Mouse (Mus musculus) intestine, embryonic 14.5 days (tissue): ENCODE data around the gene Cacnb2. TPM values are rescaled to one million over a fixed set of nuclear protein-coding genes. Genes with fewer than 3 reads are reported as not detected.
A peak's percentile ranks its signal among the peaks of the same experiment; 100 is the strongest.

Experiments used
- ATAC-seq: fragments of 200-750 bp; cut with Nextera tagmentation; replicated peaks from 2 replicates; pipeline ENCODE4 v1.8.0; 2017; ENCODE audit warnings: low read depth, moderate number of reproducible peaks, moderate TSS enrichment, moderate library complexity; ENCODE audit not compliant: low FRiP score, low TSS enrichment
- DNase-seq: peaks from one replicate; pipeline ENCODE4 v3.0.0-alpha.2; 2018; ENCODE audit warnings: low spot score
- H3K27ac ChIP-seq: fragments of 300-500 bp; sonication (generic); 2 replicates; pipeline ENCODE4 v1.5.1; 2014; ENCODE audit warnings: low read depth, mild to moderate bottlenecking, control low read depth
- H3K27me3 ChIP-seq: fragments of 300-500 bp; sonication (generic); replicated peaks from 2 replicates; pipeline ENCODE4 v1.6.1; 2014; ENCODE audit warnings: low read length, control low read depth; ENCODE audit not compliant: control insufficient read depth, insufficient read depth
- H3K36me3 ChIP-seq: fragments of 300-500 bp; sonication (generic); 2 replicates; pipeline ENCODE4 v1.6.1; 2014; ENCODE audit warnings: low read length, control low read depth; ENCODE audit not compliant: control insufficient read depth, insufficient read depth
- H3K4me1 ChIP-seq: fragments of 300-500 bp; sonication (generic); replicated peaks from 2 replicates; pipeline ENCODE4 v1.6.1; 2014; ENCODE audit warnings: low read length, control low read depth, mixed read lengths; ENCODE audit not compliant: control insufficient read depth, insufficient read depth
- H3K4me2 ChIP-seq: fragments of 300-500 bp; sonication (generic); 2 replicates; pipeline ENCODE4 v1.6.1; 2014; ENCODE audit warnings: low read length
- H3K4me3 ChIP-seq: fragments of 300-500 bp; sonication (generic); 2 replicates; pipeline ENCODE4 v1.5.1; 2014; ENCODE audit warnings: low read depth, low read length, control low read depth, mixed read lengths
- H3K9ac ChIP-seq: fragments of 300-500 bp; sonication (generic); 2 replicates; pipeline ENCODE4 v1.6.1; 2014; ENCODE audit warnings: mild to moderate bottlenecking, low read length
- H3K9me3 ChIP-seq: fragments of 300-500 bp; sonication (generic); 2 replicates; pipeline ENCODE4 v1.6.1; 2016; ENCODE audit warnings: low read length, control low read depth; ENCODE audit not compliant: control insufficient read depth
- WGBS: fragments of 180-500 bp; shearing (Covaris S2); extraction: QIAGEN DNeasy Blood & Tissue Kit; methylation state at CpG from one replicate; pipeline ENCODE4 v1.1.7; 2014; 5-methylcytosine and 5-hydroxymethylcytosine counted together
- polyA plus RNA-seq: library from polyadenylated mRNA; unstranded; fragments of >200 nt; fragmentation: Nextera tagmentation; extraction: Ambion mirVana; gene quantifications from 2 replicates; pipeline ENCODE4 v1.2.1, GENCODE M21; 2014

Cacnb2 gene
- polyA plus RNA-seq, 1 experiment from 2014 or later: 2.9 TPM

DNA sequence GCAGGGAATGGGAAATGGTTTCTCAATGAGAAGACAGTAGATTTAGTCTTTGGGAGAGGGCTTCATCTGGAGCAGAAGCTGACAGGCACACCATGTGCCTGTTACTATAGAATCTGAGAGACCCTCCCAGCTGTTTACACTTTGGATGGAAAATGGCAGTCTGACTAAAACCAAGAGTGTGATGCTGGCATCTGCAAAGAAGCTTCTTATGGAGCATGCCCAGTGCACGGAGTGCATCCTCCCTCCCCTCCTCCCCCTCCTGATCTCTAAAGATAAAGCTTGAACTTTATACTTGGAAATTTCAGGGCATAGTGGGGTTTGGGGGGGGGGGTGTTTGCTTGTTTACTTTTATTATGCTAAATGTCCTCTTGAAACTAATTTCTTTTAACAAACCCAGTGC, 270.2 kb downstream of the Cacnb2 start:
- no peak overlapping the region for H3K4me2 ChIP-seq
- 27% methylated on average over 1 of the region's 1 CpGs for WGBS

GRCm38 (mm10) chr2:14873701-14874181, 270.9 kb downstream of the Cacnb2 start:
- no peak overlapping the region for H3K27ac ChIP-seq
- 8% methylated on average over 15 of the region's 15 CpGs for WGBS

More for the DNA sequence above, 270.2 kb downstream of the Cacnb2 start:
- Histone ChIP-seq H3K27ac (no peak overlapping the region), H3K9ac (no peak overlapping the region), H3K4me1 (peaks cover 4% of the 10 kb centered on the region; the same call in 1 of the 2 replicates), H3K4me3 (no peak overlapping the region), H3K27me3 (no peaks in the 10 kb centered on the region), H3K36me3 (no peaks in the 10 kb centered on the region), H3K9me3 (no peaks in the 10 kb centered on the region)
- no peak for DNase-seq
- ATAC-seq: no peak

DNA sequence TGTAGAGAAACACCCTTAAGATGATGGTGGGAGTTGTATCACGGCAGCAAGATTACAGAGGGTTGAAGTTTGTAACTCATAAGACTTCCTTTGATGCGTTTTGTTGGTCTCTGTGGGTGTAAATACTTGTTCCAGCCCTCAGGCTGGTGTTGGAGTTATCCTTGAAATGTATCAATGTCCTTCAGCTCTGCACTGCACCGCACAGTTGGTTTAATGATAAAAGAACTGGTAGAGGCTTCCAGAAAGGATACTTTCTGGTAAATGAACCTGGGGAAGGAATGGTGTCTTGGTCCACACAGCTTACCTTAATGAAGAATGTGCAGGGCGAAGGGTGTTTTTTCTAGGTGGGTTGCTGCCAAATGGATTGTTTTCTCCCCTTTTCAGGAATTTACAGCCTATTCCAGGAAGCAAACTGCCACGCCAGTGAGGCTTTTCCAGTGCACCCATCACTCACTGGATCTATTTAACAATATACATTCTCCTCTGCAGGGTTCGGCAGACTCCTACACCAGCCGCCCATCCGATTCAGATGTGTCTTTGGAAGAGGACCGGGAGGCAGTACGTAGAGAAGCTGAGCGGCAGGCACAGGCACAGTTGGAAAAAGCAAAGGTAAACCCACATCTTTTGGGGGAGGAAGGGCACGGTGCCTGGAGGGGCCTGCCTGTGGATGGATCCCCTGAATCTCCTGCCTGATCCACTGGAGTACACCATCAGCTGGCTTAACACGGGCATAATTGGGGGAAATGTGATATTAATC, 271.6 kb downstream of the Cacnb2 start:
- Histone ChIP-seq H3K9ac (no peak overlapping the region), H3K4me3 (no peak overlapping the region), H3K36me3 (no peaks in the 10 kb centered on the region), H3K4me2 (peak overlapping the region; percentile 31), H3K4me1 (peaks cover 4% of the 10 kb centered on the region; the same call in 1 of the 2 replicates), H3K9me3 (no peaks in the 10 kb centered on the region), H3K27me3 (no peaks in the 10 kb centered on the region), H3K27ac (no peak overlapping the region)
- ATAC-seq (no peak), DNase-seq (no peak)
- WGBS: 24% methylated on average over 13 of the region's 13 CpGs

More at GRCm38 (mm10) chr2:14873701-14874181, 270.9 kb downstream of the Cacnb2 start:
- H3K4me2 ChIP-seq: peak overlapping the region; percentile 31
- no peaks in the 10 kb centered on the region for H3K9me3 ChIP-seq
- H3K9ac ChIP-seq: no peak overlapping the region
- peaks cover 4% of the 10 kb centered on the region; the same call in 1 of the 2 replicates for H3K4me1 ChIP-seq
- ATAC-seq (no peak), DNase-seq (peak; percentile 57)
- no peaks in the 10 kb centered on the region for H3K36me3 ChIP-seq
- H3K27me3 ChIP-seq: no peaks in the 10 kb centered on the region
- peak overlapping the region; percentile 16; the same call in 1 of the 2 replicates for H3K4me3 ChIP-seq

DNA sequence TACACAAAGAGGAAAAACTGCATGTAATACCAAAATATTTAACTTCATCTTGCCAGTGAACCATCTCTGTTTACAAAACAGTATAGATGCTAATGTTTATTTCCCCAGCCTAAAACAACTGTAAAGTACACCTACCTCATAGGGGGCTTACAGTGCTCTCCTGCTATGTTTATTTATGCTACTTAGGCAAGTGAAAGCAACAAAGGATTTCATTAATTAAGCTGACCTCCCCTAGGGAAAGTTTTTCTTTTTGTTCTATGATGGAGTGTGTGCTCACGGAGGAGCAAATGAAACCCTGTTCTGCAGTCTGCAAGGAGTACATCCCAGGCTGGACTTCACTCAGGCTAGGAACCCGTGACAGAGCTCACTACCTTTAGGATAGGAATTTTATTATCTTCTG, 272.2 kb downstream of the Cacnb2 start:
- WGBS: 53% methylated on average over 2 of the region's 2 CpGs
- DNase-seq (no peak), ATAC-seq (no peak)
- Histone ChIP-seq H3K9me3 (no peaks in the 10 kb centered on the region), H3K4me2 (no peak overlapping the region), H3K4me1 (peaks cover 4% of the 10 kb centered on the region; the same call in 1 of the 2 replicates), H3K9ac (no peak overlapping the region), H3K27ac (no peak overlapping the region), H3K4me3 (no peak overlapping the region), H3K36me3 (no peaks in the 10 kb centered on the region), H3K27me3 (no peaks in the 10 kb centered on the region)

GRCm38 (mm10) chr2:14875616-14876015, 272.7 kb downstream of the Cacnb2 start:
- no peak for ATAC-seq
- no peak overlapping the region for H3K4me2 ChIP-seq
- no peak overlapping the region for H3K27ac ChIP-seq
- no peaks in the 10 kb centered on the region for H3K36me3 ChIP-seq
- no peak overlapping the region for H3K9ac ChIP-seq
- no peak for DNase-seq
- H3K9me3 ChIP-seq: no peaks in the 10 kb centered on the region
- H3K4me1 ChIP-seq: peaks cover 4% of the 10 kb centered on the region; the same call in 1 of the 2 replicates
- no peaks in the 10 kb centered on the region for H3K27me3 ChIP-seq
- H3K4me3 ChIP-seq: no peak overlapping the region
- 73% methylated on average over 6 of the region's 6 CpGs for WGBS

GRCm38 (mm10) chr2:14878953-14879352, 276.1 kb downstream of the Cacnb2 start:
- Histone ChIP-seq H3K4me2 (no peak overlapping the region), H3K4me3 (no peak overlapping the region), H3K4me1 (peaks cover 4% of the 10 kb centered on the region; the same call in 1 of the 2 replicates), H3K27me3 (no peaks in the 10 kb centered on the region), H3K27ac (no peak overlapping the region), H3K36me3 (no peaks in the 10 kb centered on the region), H3K9ac (no peak overlapping the region), H3K9me3 (no peaks in the 10 kb centered on the region)
- ATAC-seq: no peak
- no peak for DNase-seq

DNA sequence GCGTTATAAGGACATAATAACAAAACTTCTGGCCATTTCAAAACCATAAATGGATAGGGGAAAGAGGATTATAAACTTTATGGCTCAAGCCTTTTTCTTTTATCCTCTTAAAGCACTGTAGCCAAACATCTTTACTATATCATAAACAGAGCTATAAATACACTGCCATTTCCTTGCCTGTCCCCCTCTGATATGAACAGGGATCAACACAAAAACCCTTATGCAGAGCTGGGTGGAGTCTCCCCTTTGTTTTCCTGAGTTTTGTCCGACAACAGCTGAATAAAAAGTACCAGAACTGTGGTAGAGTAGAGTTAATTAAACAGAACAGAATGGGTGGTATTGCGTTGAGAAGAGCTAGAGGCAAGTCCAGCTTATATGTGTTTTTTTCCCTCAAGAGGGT, 280.6 kb downstream of the Cacnb2 start:
- Histone ChIP-seq H3K4me2 (no peak overlapping the region), H3K36me3 (no peaks in the 10 kb centered on the region), H3K4me3 (no peak overlapping the region), H3K27me3 (no peaks in the 10 kb centered on the region), H3K9ac (no peak overlapping the region), H3K4me1 (no peaks in the 10 kb centered on the region), H3K9me3 (no peaks in the 10 kb centered on the region), H3K27ac (no peak overlapping the region)
- no peak for DNase-seq
- ATAC-seq: no peak
- 67% methylated on average over 3 of the region's 3 CpGs for WGBS

DNA sequence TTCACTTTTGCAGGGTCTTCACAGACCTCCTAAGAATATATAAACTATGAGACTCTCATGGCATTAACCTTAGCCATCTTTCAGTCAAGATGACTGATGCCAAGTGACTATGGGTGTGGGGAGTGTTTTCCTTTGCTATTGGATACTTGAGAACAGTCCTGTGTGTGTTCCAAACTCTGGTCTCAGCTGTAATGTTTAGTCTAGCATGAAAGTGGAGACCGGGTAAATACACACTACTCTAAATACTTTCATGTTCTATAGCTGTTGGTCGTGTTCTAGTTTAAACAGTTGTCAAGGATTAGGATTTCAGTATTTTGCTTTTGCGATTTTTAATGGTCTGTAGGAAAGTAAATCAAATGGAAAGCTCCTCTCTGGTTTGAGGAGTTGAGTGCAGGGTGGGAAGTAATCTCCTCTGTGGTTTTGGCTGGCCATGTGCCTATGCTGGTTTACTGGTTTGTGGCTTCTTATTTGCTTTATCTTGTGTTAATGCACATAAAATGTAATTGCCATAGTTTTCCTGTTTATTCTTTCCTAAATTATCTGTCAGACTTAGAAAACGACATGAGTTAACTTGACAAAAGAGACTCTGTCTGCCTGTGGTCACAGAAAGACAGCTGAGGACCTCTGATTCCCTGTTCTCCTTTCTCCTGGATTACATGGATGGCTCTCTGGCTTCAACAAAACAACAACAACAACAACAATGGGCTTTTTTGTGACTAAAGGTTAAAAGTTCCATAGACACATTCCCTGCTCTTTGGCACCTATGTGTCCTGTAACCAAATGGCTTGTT, 285.7 kb downstream of the Cacnb2 start:
- Histone ChIP-seq H3K4me2 (no peak overlapping the region), H3K4me1 (no peaks in the 10 kb centered on the region), H3K27me3 (no peaks in the 10 kb centered on the region), H3K9me3 (no peaks in the 10 kb centered on the region), H3K27ac (no peak overlapping the region), H3K36me3 (no peaks in the 10 kb centered on the region), H3K9ac (no peak overlapping the region), H3K4me3 (no peak overlapping the region)
- no peak for ATAC-seq
- DNase-seq: no peak
- 20% methylated on average over 4 of the region's 4 CpGs for WGBS
